Mouse (Mus musculus) E14TG2a.4 (cell line): ENCODE data around the gene Ppm1j.

Experiments
- H3K27me3 ChIP-seq: 2 replicates; pipeline ENCODE4 v1.6.1; 2014; ENCODE audit warnings: low read length, control low read depth; ENCODE audit not compliant: insufficient read depth
- H3K36me3 ChIP-seq: 2 replicates; pipeline ENCODE4 v1.6.1; 2014; ENCODE audit warnings: low read length, control low read depth; ENCODE audit not compliant: insufficient read depth
- H3K4me1 ChIP-seq: replicated peaks from 2 replicates; pipeline ENCODE4 v1.6.1; 2014; ENCODE audit warnings: low read depth, low read length, control low read depth
- H3K4me3 ChIP-seq: replicated peaks from 2 replicates; pipeline ENCODE4 v1.5.1; 2014; ENCODE audit warnings: mild to moderate bottlenecking, low read length
- H3K9me3 ChIP-seq: 2 replicates; pipeline ENCODE4 v1.6.1; 2014; ENCODE audit warnings: low read length, control low read depth
- CTCF ChIP-seq: conservative IDR thresholded peaks from 2 replicates; pipeline ENCODE4 v1.5.1; 2014; ENCODE audit warnings: low read length
- NANOG ChIP-seq: IDR thresholded peaks from 2 replicates; pipeline ENCODE4 v1.6.1; 2014; ENCODE audit warnings: borderline replicate concordance, low read length, mixed read lengths
- POU5F1 ChIP-seq: IDR thresholded peaks from 2 replicates; pipeline ENCODE4 v1.6.1; 2014; ENCODE audit warnings: low read length, borderline replicate concordance

Ppm1j gene

DNA sequence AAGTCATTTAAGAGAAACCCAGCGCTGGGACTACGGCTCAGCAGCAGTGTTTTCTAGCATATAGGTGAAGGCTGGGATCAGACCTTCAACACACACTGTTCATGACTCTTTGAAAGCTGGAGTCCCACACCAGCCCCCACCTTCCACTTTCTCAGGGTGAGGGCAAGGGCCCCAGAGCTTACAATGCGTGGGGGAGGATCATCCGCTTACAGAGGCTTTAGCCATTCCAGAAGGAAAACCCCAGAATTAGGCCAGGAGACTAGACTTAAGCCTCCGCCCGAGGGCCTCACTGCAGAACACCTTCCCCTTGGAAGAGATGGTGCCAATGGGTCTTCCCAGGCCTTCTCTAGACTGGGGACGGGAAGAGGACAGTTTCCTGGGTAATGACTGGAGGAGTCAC, 7.6 kb upstream of the Ppm1j start:
- H3K9me3 ChIP-seq, result no peaks in the 10 kb centered on the region
- TF ChIP-seq POU5F1 (no peak), CTCF (no peak), NANOG (no peak)
- H3K36me3 ChIP-seq, result no peaks in the 10 kb centered on the region
- H3K27me3 ChIP-seq, result peaks cover 50% of the 10 kb centered on the region
- H3K4me1 ChIP-seq, result peaks cover 58% of the 10 kb centered on the region
- H3K4me3 ChIP-seq, result peak overlapping the region; percentile 21; the same call in 1 of the 2 replicates

DNA sequence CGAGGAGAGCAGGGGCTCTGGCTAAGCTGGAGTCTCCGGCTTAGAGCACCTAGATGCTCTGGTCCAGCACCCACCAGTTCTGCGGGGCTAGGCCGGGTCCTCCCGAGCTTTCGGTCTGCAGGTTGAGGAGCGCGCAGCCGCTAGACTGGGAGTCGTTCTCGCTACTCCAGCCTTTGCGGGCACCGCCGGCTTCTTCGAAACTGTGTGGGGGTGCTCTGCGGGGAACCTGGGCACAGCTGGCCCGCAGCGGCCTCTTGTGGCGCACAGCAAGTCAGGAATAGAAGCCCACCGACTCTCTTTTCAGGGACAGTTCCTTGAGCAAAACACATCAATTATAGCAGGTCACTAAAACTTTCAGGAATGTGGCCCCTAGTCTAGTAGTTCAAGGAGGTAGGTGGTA, 3.5 kb upstream of the Ppm1j start:
- H3K9me3 ChIP-seq, result no peaks in the 10 kb centered on the region
- TF ChIP-seq CTCF (no peak; the same call in 1 of the 2 replicates), NANOG (no peak), POU5F1 (no peak)
- H3K4me1 ChIP-seq, result peaks cover 77% of the 10 kb centered on the region
- peak overlapping the region; percentile 73 for H3K4me3 ChIP-seq
- no peaks in the 10 kb centered on the region for H3K36me3 ChIP-seq
- peaks cover 55% of the 10 kb centered on the region for H3K27me3 ChIP-seq

DNA sequence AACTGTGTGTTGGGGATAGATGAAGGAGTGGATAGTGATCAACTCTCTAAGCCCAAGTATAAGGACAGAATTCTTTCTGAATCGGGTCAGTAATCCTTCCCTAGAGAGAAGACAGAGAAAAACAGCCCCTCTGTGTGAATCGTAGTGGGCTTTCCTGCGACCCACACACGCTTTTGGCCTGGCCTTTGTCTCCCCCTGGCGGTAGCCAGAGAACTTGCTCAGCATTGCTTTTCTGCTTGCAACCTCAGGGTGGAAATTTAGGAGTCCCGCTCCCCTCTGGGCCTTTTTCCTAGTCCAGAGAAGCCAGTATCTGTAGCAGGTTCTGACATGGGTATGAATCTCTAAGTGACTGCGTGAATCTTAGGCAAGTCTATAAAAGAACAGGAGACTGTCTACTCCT, 907 bp upstream of the Ppm1j start:
- Histone ChIP-seq H3K36me3 (peaks cover 18% of the 10 kb centered on the region), H3K27me3 (peaks cover 36% of the 10 kb centered on the region), H3K4me3 (0 out of 2 replicates have a peak overlapping the region, but pooled peaks have one; percentile 95), H3K9me3 (no peaks in the 10 kb centered on the region), H3K4me1 (peaks cover 82% of the 10 kb centered on the region)
- TF ChIP-seq POU5F1 (no peak), CTCF (peak; percentile 98)

DNA sequence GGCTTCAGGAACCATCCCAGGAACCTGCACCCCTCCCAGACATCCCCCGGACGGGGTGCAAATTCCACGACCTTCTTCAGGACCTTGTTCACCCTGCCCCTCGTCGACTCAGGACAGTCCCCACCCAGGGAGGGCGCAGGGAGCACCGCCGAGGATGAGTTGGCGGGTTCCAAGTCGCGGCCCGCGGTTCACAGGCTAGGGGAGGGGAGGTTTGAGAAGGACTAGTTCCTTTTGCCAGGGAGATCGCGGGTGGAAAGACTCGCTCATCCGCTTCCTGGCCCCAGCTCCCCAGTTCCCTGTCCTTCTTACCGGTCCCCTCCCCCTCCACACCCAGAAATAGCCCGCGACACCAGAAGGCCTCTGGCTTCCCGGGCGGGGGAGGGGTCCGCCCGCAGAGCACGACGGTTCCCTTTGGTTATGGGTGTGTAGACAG, 631 bp downstream of the Ppm1j start, which contains the start of gene Fam19a3:
Gene Fam19a3, minus strand, starts transcription at position 370 of the 433 bp plus-strand sequence.
- H3K27me3 ChIP-seq, result peaks cover 24% of the 10 kb centered on the region
- peaks cover 85% of the 10 kb centered on the region for H3K4me1 ChIP-seq
- peaks cover 33% of the 10 kb centered on the region for H3K36me3 ChIP-seq
- peak within 1 kb of the TSS; percentile 95 for H3K4me3 ChIP-seq
- H3K9me3 ChIP-seq, result no peaks in the 10 kb centered on the region
- TF ChIP-seq POU5F1 (no peak), NANOG (no peak), CTCF (no peak)

DNA sequence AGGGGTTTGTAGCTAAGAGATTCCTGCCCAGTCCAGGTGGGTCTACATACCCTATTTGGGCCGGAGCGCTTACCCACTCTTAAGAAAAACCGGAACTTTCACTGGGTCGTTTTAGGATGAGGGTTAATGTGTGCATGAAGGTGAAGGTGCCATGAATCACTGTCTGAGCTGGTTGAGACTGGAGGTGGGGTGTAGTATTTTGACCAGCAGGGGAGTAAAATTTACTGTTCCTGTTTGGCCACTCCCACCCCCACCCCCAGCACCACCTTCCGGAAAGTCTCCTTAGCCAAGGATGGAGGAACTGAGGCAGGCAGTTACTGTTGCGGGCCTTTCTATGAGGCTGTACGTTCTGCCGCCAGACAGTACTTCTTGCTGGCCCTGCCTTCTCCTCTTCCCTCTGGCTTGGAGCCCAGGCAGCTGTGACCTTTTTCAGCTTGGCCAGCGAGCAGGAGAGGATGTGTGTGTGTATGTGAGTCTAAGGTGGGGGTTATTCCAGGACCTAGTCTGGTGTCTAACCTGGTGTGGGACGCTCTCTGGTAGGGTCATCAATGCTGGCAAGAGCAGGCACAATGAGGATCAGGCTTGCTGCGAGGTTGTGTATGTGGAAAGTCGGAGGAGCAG, 1.3 kb downstream of the Ppm1j start:
- Histone ChIP-seq H3K9me3 (no peaks in the 10 kb centered on the region), H3K36me3 (peaks cover 36% of the 10 kb centered on the region), H3K4me3 (peak overlapping the region; percentile 95), H3K4me1 (peaks cover 79% of the 10 kb centered on the region), H3K27me3 (peaks cover 17% of the 10 kb centered on the region)
- TF ChIP-seq CTCF, result peak; percentile 13; the same call in 1 of the 2 replicates
- TF ChIP-seq NANOG, result no peak

DNA sequence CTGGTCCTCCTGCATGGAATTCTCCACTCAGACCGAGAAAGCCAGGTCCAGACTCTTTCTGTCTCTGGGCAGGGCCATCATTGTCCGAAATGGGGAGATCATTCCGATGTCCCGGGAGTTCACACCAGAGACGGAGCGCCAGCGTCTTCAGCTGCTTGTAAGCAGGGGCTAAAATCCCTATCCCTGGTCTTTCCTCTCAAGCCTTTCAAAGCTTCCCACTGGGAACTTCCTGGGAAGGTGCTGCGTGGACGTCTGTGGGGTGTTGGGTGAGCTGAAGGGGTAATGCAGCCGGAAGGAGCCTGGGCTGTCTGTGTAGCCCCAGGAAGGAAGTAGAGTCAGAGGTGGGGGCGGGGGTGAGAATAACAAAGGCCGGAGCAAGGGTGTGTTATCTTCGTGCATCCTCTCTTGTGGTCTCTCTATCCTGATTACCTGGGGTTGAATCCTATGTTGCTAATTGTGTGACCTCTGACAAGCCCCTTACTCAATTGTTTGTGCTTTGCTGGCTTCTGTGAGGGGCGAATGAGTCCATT, 3.2 kb downstream of the Ppm1j start:
- H3K9me3 ChIP-seq, result no peaks in the 10 kb centered on the region
- TF ChIP-seq POU5F1 (no peak), NANOG (no peak), CTCF (no peak)
- peaks cover 76% of the 10 kb centered on the region for H3K4me1 ChIP-seq
- peak overlapping the region; percentile 95 for H3K4me3 ChIP-seq
- peaks cover 36% of the 10 kb centered on the region for H3K36me3 ChIP-seq
- peaks cover 5% of the 10 kb centered on the region for H3K27me3 ChIP-seq

DNA sequence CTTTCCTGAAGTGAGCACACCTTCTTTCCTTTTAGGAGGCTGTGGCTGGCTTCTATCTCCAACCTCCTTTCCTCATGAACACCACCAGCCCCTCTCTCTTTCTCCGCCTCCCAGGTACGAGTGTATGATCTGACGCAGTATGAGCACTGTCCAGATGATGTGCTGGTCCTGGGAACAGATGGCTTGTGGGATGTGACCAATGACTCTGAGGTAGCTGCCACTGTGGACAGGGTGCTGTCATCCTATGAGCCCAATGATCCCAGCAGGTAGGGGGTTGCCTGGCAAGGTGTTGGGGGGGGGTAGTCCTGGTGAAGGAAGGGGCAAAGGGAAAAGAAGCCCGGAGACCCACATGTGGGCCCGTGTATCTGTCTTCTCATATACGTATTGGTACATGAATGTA, 4.4 kb downstream of the Ppm1j start:
- H3K36me3 ChIP-seq, result peaks cover 36% of the 10 kb centered on the region
- H3K4me1 ChIP-seq, result peaks cover 77% of the 10 kb centered on the region
- no peaks in the 10 kb centered on the region for H3K9me3 ChIP-seq
- 0 out of 2 replicates have a peak, but pooled peaks cover 2% of the 10 kb centered on the region for H3K27me3 ChIP-seq
- H3K4me3 ChIP-seq, result peak overlapping the region; percentile 95
- TF ChIP-seq POU5F1, result no peak
- no peak for TF ChIP-seq NANOG

DNA sequence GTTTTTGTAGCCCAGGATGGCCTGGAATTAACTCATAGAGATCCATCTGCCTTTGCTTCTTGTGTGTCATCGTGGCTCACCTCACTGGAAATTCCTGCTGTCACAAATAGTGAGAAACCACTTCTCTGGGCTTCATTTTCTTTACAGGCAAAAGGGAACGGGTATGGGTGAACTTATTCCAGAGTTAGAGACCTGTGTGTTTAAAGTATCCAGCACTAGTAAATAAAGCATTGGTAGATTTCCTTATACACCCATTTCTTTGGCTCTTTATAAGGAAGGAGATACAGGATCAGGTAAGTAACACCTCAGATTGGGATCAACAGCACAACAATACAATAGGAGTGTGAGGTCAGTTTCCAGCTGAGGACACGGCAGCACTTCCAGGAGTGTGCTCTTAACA, 7.2 kb downstream of the Ppm1j start, which contains the start of gene Rhoc:
Gene Rhoc, plus strand, starts transcription at position 301 of the 400 bp plus-strand sequence.
- peaks cover 56% of the 10 kb centered on the region for H3K36me3 ChIP-seq
- peak within 1 kb of the TSS; percentile 82 for H3K4me3 ChIP-seq
- H3K9me3 ChIP-seq, result no peaks in the 10 kb centered on the region
- peaks cover 84% of the 10 kb centered on the region for H3K4me1 ChIP-seq
- TF ChIP-seq CTCF (no peak), NANOG (no peak), POU5F1 (no peak)
- H3K27me3 ChIP-seq, result 0 out of 2 replicates have a peak, but pooled peaks cover 2% of the 10 kb centered on the region
